Mouse (Mus musculus) megakaryocyte, adult 5-6 weeks (primary cell): ENCODE measurements around the gene Csf2. TPM values are rescaled to one million over a fixed set of nuclear protein-coding genes. Genes with fewer than 3 reads are reported as not detected.

Source experiments
- total RNA-seq, 2 experiments: library from RNA; stranded (forward) in 1 of 2; stranded (reverse) in 1 of 2; fragments of 153-499, 151-499 nt in 1 of 2; fragments of 221-1000, 200-1000 nt in 1 of 2; gene quantifications; 2 replicates each; pipeline versions ENCODE4 v1.2.3 to v1.2.4; 2015 to 2017

Csf2 gene
- total RNA-seq, 2 experiments from 2014 or later = not detected

Other genes starting within 250 kb of the Csf2 start
- gene Slc22a4, start 221.6 kb downstream of the Csf2 start, total RNA-seq (2015) = 6.8 and 11.0 TPM in 2 replicates
- gene Slc22a4, start 221.6 kb downstream of the Csf2 start, total RNA-seq (2017) = 8.0 and 8.5 TPM in 2 replicates
- gene Pdlim4, start 180.7 kb downstream of the Csf2 start, total RNA-seq (2015) = 0.33 and 0.82 TPM in 2 replicates
- gene Pdlim4, start 180.7 kb downstream of the Csf2 start, total RNA-seq (2017) = 0.77 and 3.9 TPM in 2 replicates
- not detected in 2 replicates for gene P4ha2, start 149.6 kb downstream of the Csf2 start, total RNA-seq (2015)
- not detected in 2 replicates for gene P4ha2, start 149.6 kb downstream of the Csf2 start, total RNA-seq (2017)
- not detected in 2 replicates for gene Il3, start 17.6 kb upstream of the Csf2 start, total RNA-seq (2015)
- gene Il3, start 17.6 kb upstream of the Csf2 start, total RNA-seq (2017) = not detected in 2 replicates
- gene Acsl6, start 54.1 kb upstream of the Csf2 start, total RNA-seq (2015) = 0.31 and 1.3 TPM in 2 replicates
- 0.73 TPM in 1 of 2 replicates, not detected in the other for gene Acsl6, start 54.1 kb upstream of the Csf2 start, total RNA-seq (2017)
- not detected in 2 replicates for gene Meikin, start 121.0 kb upstream of the Csf2 start, total RNA-seq (2015)
- not detected in 2 replicates for gene Meikin, start 121.0 kb upstream of the Csf2 start, total RNA-seq (2017)
- gene Fnip1, start 188.5 kb upstream of the Csf2 start, total RNA-seq (2015) = 37.8 and 39.6 TPM in 2 replicates
- gene Fnip1, start 188.5 kb upstream of the Csf2 start, total RNA-seq (2017) = 39.2 and 45.6 TPM in 2 replicates